Mouse (Mus musculus) brain, embryonic 14.5 days (tissue): ENCODE measurements around the gene Gpc6.

ENCODE experiments used
- CTCF ChIP-seq: fragments of 200-500 bp; IDR thresholded peaks from 2 replicates; pipeline ENCODE4 v1.5.1; 2012; ENCODE audit warnings: inconsistent platforms, mild to moderate bottlenecking, moderate library complexity, borderline replicate concordance; ENCODE audit not compliant: insufficient read depth, insufficient read length; ENCODE audit errors: extremely low read depth
- POLR2A ChIP-seq: fragments of 200-500 bp; IDR thresholded peaks from 2 replicates; pipeline ENCODE4 v1.6.1; 2012; ENCODE audit warnings: mild to moderate bottlenecking, inconsistent platforms, borderline replicate concordance; ENCODE audit not compliant: poor library complexity, insufficient read depth, insufficient read length, severe bottlenecking; ENCODE audit errors: extremely low read depth

DNA sequence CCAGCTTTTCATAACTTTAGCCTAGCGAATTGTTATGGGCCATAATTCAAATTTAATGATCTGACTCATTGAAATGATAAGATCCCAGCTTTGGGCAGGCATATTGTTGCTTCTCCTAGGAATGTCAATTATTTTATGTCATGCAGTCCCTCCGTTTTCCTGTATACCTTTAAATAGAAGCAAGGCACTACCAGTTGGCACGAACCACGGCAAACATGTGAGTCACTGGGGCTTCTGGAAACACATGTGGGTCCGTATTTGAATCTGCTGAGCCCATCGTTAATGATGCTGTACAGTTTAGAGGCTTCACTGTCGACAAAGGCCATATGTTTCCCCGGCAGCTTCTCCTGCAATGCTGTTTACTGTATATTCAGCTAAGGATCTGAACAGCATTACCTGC, 594.5 kb downstream of the Gpc6 start:
- TF ChIP-seq POLR2A (no peak), CTCF (no peak)
